Mouse (Mus musculus): Measurements from ENCODE around the gene Mark2. TPM values are rescaled to one million over a fixed set of nuclear protein-coding genes. Genes with fewer than 3 reads are reported as not detected.

Mark2 gene
- polyA plus RNA-seq, 1 experiment = 33.7 TPM

GRCm38 (mm10) chr19:7353636-7354035 lies 12.0 kb upstream of the Mark2 start:
- Histone ChIP-seq H3K36me3 (ENCODE audit: control insufficient read depth, insufficient read depth) (peaks cover 2% of the 10 kb centered on the region), H3K27me3 (ENCODE audit: control insufficient read depth, insufficient read depth, insufficient read length) (no peaks in the 10 kb centered on the region)

GRCm38 (mm10) chr19:7352809-7353495 lies 11.3 kb upstream of the Mark2 start:
- Histone ChIP-seq H3K27me3 (ENCODE audit: control insufficient read depth, insufficient read depth, insufficient read length) (no peaks in the 10 kb centered on the region), H3K4me3 (no peak overlapping the region), H3K4me2 (ENCODE audit: low read depth) (no peak overlapping the region), H3ac (ENCODE audit: control insufficient read depth, insufficient read length) (no peak overlapping the region), H3K36me3 (ENCODE audit: control insufficient read depth, insufficient read depth) (no peaks in the 10 kb centered on the region), H3K79me2 (ENCODE audit: control insufficient read depth, insufficient read depth) (no peaks in the 10 kb centered on the region)
- TF ChIP-seq CEBPB (IDR thresholded peaks at IDR 0.05; ENCODE audit: insufficient read depth, poor library complexity, severe bottlenecking) (no peak), E2F4 (IDR thresholded peaks at IDR 0.05; ENCODE audit: insufficient read depth) (no peak), POLR2A (IDR thresholded peaks at IDR 0.05; ENCODE audit: insufficient read length, low read depth) (no peak), TCF12 (IDR thresholded peaks at IDR 0.05; ENCODE audit: insufficient read depth, poor library complexity, severe bottlenecking) (no peak), REST (IDR thresholded peaks at IDR 0.05; ENCODE audit: insufficient read depth, insufficient read length) (no peak), USF1 (IDR thresholded peaks at IDR 0.05; ENCODE audit: low read depth) (no peak), MYOD1 (IDR thresholded peaks at IDR 0.05; ENCODE audit: control insufficient read depth in 1 of 3, insufficient read length in 2 of 3, low read depth in 2 of 3) (no peak), TCF3 (IDR thresholded peaks at IDR 0.05; ENCODE audit: insufficient read length, low read depth) (no peak), SRF (IDR thresholded peaks at IDR 0.05; ENCODE audit: control insufficient read depth, insufficient read length, low read depth) (no peak), POLR2AphosphoS2 (IDR thresholded peaks at IDR 0.05; ENCODE audit: insufficient read length, low read depth) (no peak), MAX (IDR thresholded peaks at IDR 0.05; ENCODE audit: low read depth) (no peak), MYOG (IDR thresholded peaks at IDR 0.05; ENCODE audit: control insufficient read depth in 1 of 3, insufficient read depth in 1 of 3, insufficient read length in 2 of 3, low read depth in 2 of 3) (no peak)

More at GRCm38 (mm10) chr19:7353636-7354035, 12.0 kb upstream of the Mark2 start:
- no peak overlapping the region for H3ac ChIP-seq (ENCODE audit: control insufficient read depth, insufficient read length)
- TF ChIP-seq USF1 (IDR thresholded peaks at IDR 0.05; ENCODE audit: low read depth) (no peak), TCF3 (IDR thresholded peaks at IDR 0.05; ENCODE audit: insufficient read length, low read depth) (no peak), MYOD1 (IDR thresholded peaks at IDR 0.05; ENCODE audit: control insufficient read depth in 1 of 3, insufficient read length in 2 of 3, low read depth in 2 of 3) (no peak), POLR2AphosphoS2 (IDR thresholded peaks at IDR 0.05; ENCODE audit: insufficient read length, low read depth) (no peak), MAX (IDR thresholded peaks at IDR 0.05; ENCODE audit: low read depth) (no peak), CEBPB (IDR thresholded peaks at IDR 0.05; ENCODE audit: insufficient read depth, poor library complexity, severe bottlenecking) (no peak), E2F4 (IDR thresholded peaks at IDR 0.05; ENCODE audit: insufficient read depth) (no peak), TCF12 (IDR thresholded peaks at IDR 0.05; ENCODE audit: insufficient read depth, poor library complexity, severe bottlenecking) (no peak), POLR2A (IDR thresholded peaks at IDR 0.05; ENCODE audit: insufficient read length, low read depth) (no peak), MYOG (IDR thresholded peaks at IDR 0.05; ENCODE audit: control insufficient read depth in 1 of 3, insufficient read depth in 1 of 3, insufficient read length in 2 of 3, low read depth in 2 of 3) (no peak), SRF (IDR thresholded peaks at IDR 0.05; ENCODE audit: control insufficient read depth, insufficient read length, low read depth) (no peak)
- no peak overlapping the region for H3K4me2 ChIP-seq (ENCODE audit: low read depth)
- no peak overlapping the region for H3K4me3 ChIP-seq
- H3K79me2 ChIP-seq (ENCODE audit: control insufficient read depth, insufficient read depth) = no peaks in the 10 kb centered on the region

- no peak overlapping the region for H3ac ChIP-seq (ENCODE audit: control insufficient read depth, insufficient read length)
- TF ChIP-seq TCF12 (IDR thresholded peaks at IDR 0.05; ENCODE audit: insufficient read depth, poor library complexity, severe bottlenecking) (no peak), USF1 (IDR thresholded peaks at IDR 0.05; ENCODE audit: low read depth) (no peak), SRF (IDR thresholded peaks at IDR 0.05; ENCODE audit: control insufficient read depth, insufficient read length, low read depth) (no peak), E2F4 (IDR thresholded peaks at IDR 0.05; ENCODE audit: insufficient read depth) (no peak), REST (IDR thresholded peaks at IDR 0.05; ENCODE audit: insufficient read depth, insufficient read length) (no peak), MYOG (IDR thresholded peaks at IDR 0.05; ENCODE audit: control insufficient read depth in 1 of 3, insufficient read depth in 1 of 3, insufficient read length in 2 of 3, low read depth in 2 of 3) (no peak), MYOD1 (IDR thresholded peaks at IDR 0.05; ENCODE audit: control insufficient read depth in 1 of 3, insufficient read length in 2 of 3, low read depth in 2 of 3) (no peak)
- no peak overlapping the region for H3K4me2 ChIP-seq (ENCODE audit: low read depth)
These were observed 8.3 kb upstream of the Mark2 start for GRCm38 (mm10) chr19:7349993-7350392.

GRCm38 (mm10) chr19:7345235-7345755 lies 3.6 kb upstream of the Mark2 start:
- no peaks in the 10 kb centered on the region for H3K36me3 ChIP-seq (ENCODE audit: control insufficient read depth, insufficient read depth)
- no peak for TF ChIP-seq MYOG (IDR thresholded peaks at IDR 0.05; ENCODE audit: control insufficient read depth in 1 of 3, insufficient read depth in 1 of 3, insufficient read length in 2 of 3, low read depth in 2 of 3)
- TF ChIP-seq TCF3 (IDR thresholded peaks at IDR 0.05; ENCODE audit: insufficient read length, low read depth) = no peak
- no peak for TF ChIP-seq SRF (IDR thresholded peaks at IDR 0.05; ENCODE audit: control insufficient read depth, insufficient read length, low read depth)
- TF ChIP-seq POLR2A (IDR thresholded peaks at IDR 0.05; ENCODE audit: insufficient read length, low read depth) = no peak
- no peak for TF ChIP-seq MAX (IDR thresholded peaks at IDR 0.05; ENCODE audit: low read depth)
- no peak for TF ChIP-seq REST (IDR thresholded peaks at IDR 0.05; ENCODE audit: insufficient read depth, insufficient read length)
- no peak for TF ChIP-seq POLR2AphosphoS2 (IDR thresholded peaks at IDR 0.05; ENCODE audit: insufficient read length, low read depth)
- TF ChIP-seq CEBPB (IDR thresholded peaks at IDR 0.05; ENCODE audit: insufficient read depth, poor library complexity, severe bottlenecking) = no peak
- no peak for TF ChIP-seq MYOD1 (IDR thresholded peaks at IDR 0.05; ENCODE audit: control insufficient read depth in 1 of 3, insufficient read length in 2 of 3, low read depth in 2 of 3)
- TF ChIP-seq E2F4 (IDR thresholded peaks at IDR 0.05; ENCODE audit: insufficient read depth) = no peak
- TF ChIP-seq TCF12 (IDR thresholded peaks at IDR 0.05; ENCODE audit: insufficient read depth, poor library complexity, severe bottlenecking) = no peak
- TF ChIP-seq USF1 (IDR thresholded peaks at IDR 0.05; ENCODE audit: low read depth) = no peak

More at GRCm38 (mm10) chr19:7349993-7350392, 8.3 kb upstream of the Mark2 start:
- H3K27me3 ChIP-seq (ENCODE audit: control insufficient read depth, insufficient read depth, insufficient read length) = no peaks in the 10 kb centered on the region
- no peak overlapping the region for H3K4me3 ChIP-seq
- no peaks in the 10 kb centered on the region for H3K36me3 ChIP-seq (ENCODE audit: control insufficient read depth, insufficient read depth)
- H3K79me2 ChIP-seq (ENCODE audit: control insufficient read depth, insufficient read depth) = no peaks in the 10 kb centered on the region

More at GRCm38 (mm10) chr19:7345235-7345755, 3.6 kb upstream of the Mark2 start:
- Histone ChIP-seq H3ac (ENCODE audit: control insufficient read depth, insufficient read length) (no peak overlapping the region), H3K27me3 (ENCODE audit: control insufficient read depth, insufficient read depth, insufficient read length) (no peaks in the 10 kb centered on the region), H3K4me2 (ENCODE audit: low read depth) (no peak overlapping the region), H3K79me2 (ENCODE audit: control insufficient read depth, insufficient read depth) (peaks cover 8% of the 10 kb centered on the region), H3K4me3 (no peak overlapping the region)

Data from myocyte (in vitro differentiated cells).